Mouse (Mus musculus): ENCODE data around the gene Selenof. TPM values are rescaled to one million over a fixed set of nuclear protein-coding genes. Genes with fewer than 3 reads are reported as not detected.
"Not testable (repeated sequence)": the region's sequence is repeated elsewhere in the genome, so short reads cannot be mapped to it uniquely, and the experiment has no call there.

Selenof gene
- polyA plus RNA-seq, 1 experiment from 2014 or later = 552 TPM

DNA sequence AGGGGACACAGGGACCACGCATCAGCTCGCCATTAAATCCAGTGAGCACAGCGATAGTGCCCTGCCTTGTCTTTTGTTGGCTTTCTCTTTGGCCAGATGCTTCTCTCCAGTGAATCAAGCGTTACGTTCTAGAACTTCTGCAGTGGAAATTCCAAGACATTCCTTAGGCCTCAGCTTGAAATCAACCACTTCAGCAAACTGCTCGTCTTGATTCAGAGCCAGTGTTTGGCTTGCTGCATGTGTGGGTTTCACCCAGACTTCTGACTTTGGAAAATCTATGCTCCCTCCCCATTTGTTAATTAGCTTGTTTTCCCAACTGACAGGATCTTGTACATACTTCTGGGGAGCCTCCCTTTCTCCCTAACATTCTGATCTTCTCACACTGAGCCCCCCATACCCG lies 16.6 kb downstream of the Selenof start:
- H3K9me3 ChIP-seq = no peaks in the 10 kb centered on the region
- no peak overlapping the region for H3K4me2 ChIP-seq
- H3K4me3 ChIP-seq = no peak overlapping the region
- no peaks in the 10 kb centered on the region for H3K27me3 ChIP-seq
- no peak overlapping the region for H3K27ac ChIP-seq
- ATAC-seq (ENCODE audit: low FRiP score) = no peak
- H3K4me1 ChIP-seq (replicated peaks) = peaks cover 10% of the 10 kb centered on the region; the same call in 1 of the 2 replicates
- no peak overlapping the region for H3K9ac ChIP-seq
- H3K36me3 ChIP-seq = peaks cover 40% of the 10 kb centered on the region
- 88% methylated on average over 7 of the region's 7 CpGs for WGBS

DNA sequence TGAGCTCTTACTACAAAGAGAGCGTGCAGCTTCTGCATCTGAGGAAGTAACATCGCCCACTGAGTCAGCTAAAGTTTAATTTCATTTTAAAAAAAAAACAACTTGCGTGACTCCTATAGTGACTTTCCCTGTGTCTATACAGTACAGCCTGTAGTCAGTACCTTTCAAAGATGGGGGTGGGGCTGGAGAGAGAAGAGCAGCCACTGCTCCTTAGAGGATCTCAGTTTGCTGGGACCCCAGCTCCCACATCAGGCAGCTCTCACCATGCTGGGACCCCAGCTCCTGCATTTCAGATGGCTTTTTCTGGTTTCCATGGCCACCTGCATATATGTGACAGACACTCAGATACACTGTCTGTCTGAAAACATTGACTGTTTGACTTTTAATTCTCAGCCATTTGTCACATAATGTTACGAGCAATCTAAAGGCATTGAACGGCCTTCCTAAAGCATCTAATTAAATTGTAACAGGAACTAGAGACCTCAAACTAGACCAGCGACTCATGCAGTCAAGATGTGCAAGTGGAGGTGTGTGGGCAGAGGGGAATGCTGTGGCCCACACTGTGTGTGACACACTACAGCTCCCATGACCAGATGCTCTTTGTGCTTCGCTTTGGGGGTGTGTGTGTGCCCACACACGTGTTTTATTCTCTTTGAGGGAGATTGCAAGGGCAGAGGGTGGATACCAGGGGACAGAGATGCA lies 19.2 kb downstream of the Selenof start:
- ATAC-seq (ENCODE audit: low FRiP score) = no peak
- no peak overlapping the region for H3K4me2 ChIP-seq
- 73% methylated on average over 8 of the region's 8 CpGs for WGBS
- H3K9me3 ChIP-seq = no peaks in the 10 kb centered on the region
- H3K9ac ChIP-seq = no peak overlapping the region
- no peak overlapping the region for H3K4me3 ChIP-seq
- peaks cover 32% of the 10 kb centered on the region for H3K36me3 ChIP-seq
- H3K27ac ChIP-seq = no peak overlapping the region
- peaks cover 10% of the 10 kb centered on the region; the same call in 1 of the 2 replicates for H3K4me1 ChIP-seq (replicated peaks)
- no peaks in the 10 kb centered on the region for H3K27me3 ChIP-seq

DNA sequence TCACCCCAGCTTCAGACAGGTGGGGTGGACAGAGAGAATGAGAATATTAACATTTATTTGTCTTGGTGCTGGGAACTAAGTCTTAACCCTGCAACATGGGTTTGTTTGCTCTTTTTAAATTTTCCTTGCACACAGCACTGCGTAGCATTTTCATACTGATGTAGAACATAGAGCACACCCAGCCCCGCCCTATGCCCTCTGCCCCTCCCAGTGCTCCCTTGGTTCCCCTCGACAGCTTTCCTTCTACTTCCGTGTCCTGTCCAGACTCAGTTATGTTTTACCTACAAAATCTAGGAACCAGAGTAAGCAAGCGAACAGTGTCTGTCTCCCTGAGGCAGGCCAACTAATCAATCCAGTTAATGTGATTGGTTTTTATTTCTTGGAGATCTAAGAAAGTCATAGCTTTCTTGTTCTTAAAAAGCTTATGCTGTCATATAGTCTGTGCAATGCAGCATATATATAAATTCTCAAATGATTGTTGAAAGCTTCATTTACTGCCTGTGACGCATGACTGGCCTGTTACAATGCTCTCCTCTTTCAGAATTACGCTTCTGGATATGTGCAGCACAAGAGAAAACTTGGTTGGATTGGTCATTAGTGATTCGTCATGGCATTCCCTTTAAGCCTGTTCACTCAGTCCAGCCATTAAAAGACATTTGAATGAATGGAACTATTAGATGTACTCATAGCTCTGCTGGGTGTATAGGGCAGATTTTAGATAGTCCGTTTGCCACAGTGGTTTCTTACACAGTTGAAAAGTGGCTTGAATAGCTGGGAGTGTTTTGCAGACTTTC lies 23.1 kb downstream of the Selenof start:
- no peaks in the 10 kb centered on the region for H3K27me3 ChIP-seq
- peaks cover 30% of the 10 kb centered on the region for H3K36me3 ChIP-seq
- H3K27ac ChIP-seq = no peak overlapping the region
- WGBS = 73% methylated on average over 9 of the region's 9 CpGs
- ATAC-seq (ENCODE audit: low FRiP score) = no peak
- no peak overlapping the region for H3K9ac ChIP-seq
- no peak overlapping the region for H3K4me2 ChIP-seq
- H3K4me3 ChIP-seq = no peak overlapping the region
- H3K4me1 ChIP-seq (replicated peaks) = peaks cover 10% of the 10 kb centered on the region; the same call in 1 of the 2 replicates
- no peaks in the 10 kb centered on the region for H3K9me3 ChIP-seq

DNA sequence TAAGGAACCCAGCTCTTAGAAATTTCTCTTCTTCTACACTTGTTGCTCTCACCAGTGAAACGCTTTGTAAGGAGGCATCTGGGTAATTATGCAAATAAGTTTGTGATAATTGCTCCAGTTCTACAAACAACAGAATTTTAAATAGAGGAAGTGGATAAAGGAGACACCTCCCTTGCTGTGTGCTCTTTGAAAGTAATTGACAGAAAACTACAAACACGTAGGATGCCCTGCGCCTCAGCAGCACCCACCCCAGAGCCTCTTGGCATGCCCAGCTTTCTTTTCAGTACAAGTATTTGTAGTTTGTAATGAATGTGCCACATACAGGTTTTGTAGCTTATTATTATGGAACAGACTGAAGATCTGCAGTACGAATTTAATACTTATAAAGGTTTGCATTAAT lies 27.0 kb downstream of the Selenof start:
- 69% methylated on average over 4 of the region's 4 CpGs for WGBS
- H3K9ac ChIP-seq = no peak overlapping the region
- peaks cover 32% of the 10 kb centered on the region for H3K36me3 ChIP-seq
- H3K27me3 ChIP-seq = no peaks in the 10 kb centered on the region
- ATAC-seq (ENCODE audit: low FRiP score) = no peak
- no peak overlapping the region for H3K27ac ChIP-seq
- H3K4me1 ChIP-seq (replicated peaks) = no peaks in the 10 kb centered on the region
- H3K4me2 ChIP-seq = no peak overlapping the region
- no peaks in the 10 kb centered on the region for H3K9me3 ChIP-seq
- no peak overlapping the region for H3K4me3 ChIP-seq

DNA sequence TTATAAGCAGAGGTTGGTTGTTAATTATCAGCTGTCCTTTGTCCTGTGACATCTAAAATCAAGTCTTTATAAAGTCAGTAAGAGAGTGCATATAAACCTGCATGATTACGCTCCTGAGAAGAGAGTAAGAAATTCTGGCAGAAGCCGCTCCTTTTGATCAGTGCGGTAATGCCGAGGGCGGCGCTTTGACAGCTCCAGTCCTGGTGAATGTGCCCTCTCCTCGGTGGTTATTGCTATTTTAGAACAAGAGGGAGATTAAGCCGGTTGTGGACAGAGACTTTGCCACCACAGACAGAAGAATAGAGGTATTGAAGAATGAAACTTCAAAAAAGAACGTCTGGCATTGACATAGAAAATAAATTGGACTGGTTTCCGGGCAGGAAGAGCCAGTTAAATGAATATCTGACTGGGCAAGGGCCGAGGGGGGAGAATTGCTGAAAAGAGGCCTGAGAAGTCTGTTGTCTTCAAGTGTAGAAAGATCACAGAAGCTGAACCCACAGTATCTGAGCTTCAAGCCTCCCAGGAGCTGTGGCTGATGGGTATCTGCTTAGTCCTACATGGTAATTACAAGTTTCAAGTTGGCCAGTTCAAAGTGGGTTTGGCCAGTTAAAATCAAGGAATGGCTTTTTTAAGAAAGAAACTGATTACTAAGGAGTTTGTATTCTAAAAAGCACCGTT lies 27.8 kb downstream of the Selenof start:
- Histone ChIP-seq H3K36me3 (peaks cover 32% of the 10 kb centered on the region), H3K27me3 (no peaks in the 10 kb centered on the region), H3K9ac (no peak overlapping the region), H3K27ac (no peak overlapping the region), H3K4me1 (replicated peaks) (no peaks in the 10 kb centered on the region), H3K4me2 (no peak overlapping the region), H3K9me3 (no peaks in the 10 kb centered on the region), H3K4me3 (no peak overlapping the region)
- ATAC-seq (ENCODE audit: low FRiP score) = no peak
- 68% methylated on average over 12 of the region's 12 CpGs for WGBS

DNA sequence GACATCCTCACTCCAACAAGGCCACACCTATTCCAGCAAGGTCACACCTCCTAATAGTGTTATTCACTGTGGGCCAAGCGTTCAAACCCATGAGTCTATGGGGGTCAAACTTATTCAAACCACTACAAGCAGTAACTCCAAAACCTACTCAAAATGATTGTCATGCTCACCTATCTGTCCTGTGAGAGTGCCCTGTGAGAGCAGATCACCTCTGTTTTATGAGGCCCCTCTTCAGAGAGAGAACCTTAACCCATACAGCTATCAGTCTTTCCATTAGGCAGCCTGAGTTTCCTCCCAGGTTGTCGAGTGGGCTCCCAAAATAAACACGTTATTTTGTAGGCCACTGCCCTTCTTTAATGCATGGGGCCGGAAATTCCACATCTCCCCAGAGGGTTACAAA lies 32.3 kb downstream of the Selenof start:
- Histone ChIP-seq H3K4me3 (no peak overlapping the region), H3K4me1 (replicated peaks) (no peaks in the 10 kb centered on the region), H3K27ac (no peak overlapping the region), H3K9ac (no peak overlapping the region), H3K4me2 (no peak overlapping the region), H3K27me3 (no peaks in the 10 kb centered on the region), H3K36me3 (peaks cover 26% of the 10 kb centered on the region), H3K9me3 (no peaks in the 10 kb centered on the region)
- no peak for ATAC-seq (ENCODE audit: low FRiP score)
- WGBS = 76% methylated on average over 4 of the region's 4 CpGs

DNA sequence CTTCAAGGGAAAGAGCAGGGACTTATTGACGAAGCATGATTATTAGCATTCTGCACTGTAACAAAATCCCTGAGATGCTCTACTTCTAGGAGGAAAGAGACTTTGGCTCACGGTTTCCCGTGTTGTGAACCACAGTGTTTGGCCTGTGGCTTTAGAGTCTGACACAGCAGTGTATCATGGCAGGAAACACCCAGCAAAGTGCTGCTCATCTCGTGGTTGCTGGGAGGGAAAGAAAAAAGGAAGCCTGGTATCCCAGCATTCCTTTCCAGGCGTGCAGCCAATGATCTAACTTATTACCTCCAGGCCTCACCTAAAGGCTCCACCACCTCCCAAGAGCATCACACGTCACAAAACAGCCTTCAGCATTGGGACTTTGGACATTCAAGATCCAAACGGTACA lies 32.7 kb downstream of the Selenof start:
- no peak overlapping the region for H3K27ac ChIP-seq
- H3K4me2 ChIP-seq = no peak overlapping the region
- ATAC-seq (ENCODE audit: low FRiP score) = no peak
- H3K27me3 ChIP-seq = no peaks in the 10 kb centered on the region
- no peaks in the 10 kb centered on the region for H3K4me1 ChIP-seq (replicated peaks)
- H3K36me3 ChIP-seq = peaks cover 25% of the 10 kb centered on the region
- no peak overlapping the region for H3K9ac ChIP-seq
- H3K4me3 ChIP-seq = no peak overlapping the region
- WGBS = 82% methylated on average over 7 of the region's 7 CpGs
- no peaks in the 10 kb centered on the region for H3K9me3 ChIP-seq

DNA sequence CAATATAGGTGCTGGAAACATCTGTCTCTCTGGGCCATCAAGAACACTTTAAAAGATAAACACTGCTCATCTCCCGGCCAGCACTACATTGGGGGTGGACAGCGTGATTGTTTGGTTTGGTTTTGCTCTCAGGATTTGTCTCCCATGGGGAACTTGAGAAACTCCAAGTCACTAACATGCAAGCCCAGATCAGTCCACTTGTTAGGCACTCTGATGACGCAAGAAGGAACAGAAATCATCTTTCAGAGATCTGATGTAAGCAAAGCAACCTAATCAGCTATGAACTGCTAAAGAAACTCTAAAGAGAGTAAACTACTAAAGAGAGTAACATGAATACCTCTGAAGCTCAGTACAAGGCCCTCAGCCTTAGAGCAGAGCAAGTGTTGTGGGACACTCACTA lies 33.5 kb downstream of the Selenof start:
- Histone ChIP-seq H3K4me2 (no peak overlapping the region), H3K9ac (no peak overlapping the region), H3K4me3 (no peak overlapping the region), H3K27me3 (no peaks in the 10 kb centered on the region), H3K4me1 (replicated peaks) (no peaks in the 10 kb centered on the region), H3K9me3 (no peaks in the 10 kb centered on the region), H3K27ac (no peak overlapping the region), H3K36me3 (peaks cover 21% of the 10 kb centered on the region)
- 88% methylated on average over 3 of the region's 3 CpGs for WGBS
- ATAC-seq (ENCODE audit: low FRiP score) = no peak

DNA sequence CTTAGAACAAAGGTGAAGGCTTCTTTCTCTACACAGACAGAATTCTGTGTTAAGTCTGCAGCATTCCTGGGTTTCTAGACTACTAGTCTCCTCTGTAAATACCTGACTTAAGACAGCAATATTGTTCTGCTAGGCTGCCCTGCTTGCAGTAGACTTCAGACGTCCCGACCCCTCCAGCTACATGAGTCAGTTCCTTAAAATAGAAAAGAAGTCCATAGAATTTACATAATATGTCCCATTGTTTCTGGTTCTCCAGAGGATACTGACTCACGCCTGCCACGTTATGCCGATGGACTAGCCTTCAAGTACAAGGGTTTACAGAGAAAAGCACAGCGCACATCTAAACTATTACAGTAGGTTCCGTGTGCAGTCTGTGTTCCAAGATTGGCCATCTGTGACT lies 34.1 kb downstream of the Selenof start:
- no peak for ATAC-seq (ENCODE audit: low FRiP score)
- whole genome bisulfite sequencing = 73% methylated on average over 7 of the region's 7 CpGs

DNA sequence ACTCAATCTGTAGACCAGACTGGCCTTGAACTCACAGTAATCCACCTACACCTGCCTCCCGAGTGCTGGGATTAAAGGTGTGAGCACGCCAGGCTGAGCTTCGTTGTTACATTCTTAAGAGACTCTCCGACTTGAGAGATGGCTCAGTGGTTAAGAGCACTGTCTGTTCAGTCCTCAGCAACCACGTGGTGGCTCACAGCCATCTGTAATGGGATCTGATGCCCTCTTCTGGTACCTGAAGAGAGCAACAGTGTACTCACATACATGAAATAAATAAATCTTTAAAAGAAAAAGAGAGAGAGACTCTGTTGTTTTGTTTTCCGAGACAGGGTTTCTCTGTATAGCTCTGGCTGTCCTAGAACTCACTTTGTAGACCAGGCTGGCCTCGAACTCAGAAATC lies 35.7 kb downstream of the Selenof start:
- 72% methylated on average over 7 of the region's 7 CpGs for WGBS
- not testable (repeated sequence) for ATAC-seq (ENCODE audit: low FRiP score); H3K4me1 ChIP-seq (replicated peaks); H3K4me2 ChIP-seq; H3K27me3 ChIP-seq; H3K27ac ChIP-seq; H3K9me3 ChIP-seq; H3K4me3 ChIP-seq; H3K9ac ChIP-seq; H3K36me3 ChIP-seq

More for the DNA sequence above, 34.1 kb downstream of the Selenof start:
- Histone ChIP-seq H3K27ac (no peak overlapping the region), H3K9ac (no peak overlapping the region), H3K9me3 (no peaks in the 10 kb centered on the region), H3K4me1 (replicated peaks) (no peaks in the 10 kb centered on the region), H3K36me3 (peaks cover 19% of the 10 kb centered on the region), H3K27me3 (no peaks in the 10 kb centered on the region), H3K4me3 (no peak overlapping the region), H3K4me2 (no peak overlapping the region)

DNA sequence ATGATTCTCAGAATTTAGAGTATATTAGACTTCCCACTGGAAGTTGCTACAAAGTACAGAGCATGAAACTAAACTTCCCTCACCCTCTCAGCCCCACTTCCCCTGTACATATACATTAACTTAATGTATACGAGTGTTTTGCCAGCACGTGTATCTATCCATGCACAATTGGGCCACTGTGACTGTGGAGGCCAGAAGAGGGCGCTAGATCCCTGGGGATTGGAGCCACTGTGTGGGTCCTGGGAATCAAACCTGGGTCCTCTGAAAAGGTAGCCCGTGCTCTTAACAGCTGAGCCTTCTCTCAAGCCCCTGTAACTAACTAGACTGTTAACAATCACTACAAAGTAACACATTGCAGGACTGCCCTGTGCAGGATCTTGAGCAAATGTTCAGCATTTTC lies 36.3 kb downstream of the Selenof start:
- no peak overlapping the region for H3K4me3 ChIP-seq
- H3K36me3 ChIP-seq = peaks cover 4% of the 10 kb centered on the region; the same call in 1 of the 2 replicates
- peaks cover 6% of the 10 kb centered on the region; the same call in 1 of the 2 replicates for H3K4me1 ChIP-seq (replicated peaks)
- no peak overlapping the region for H3K4me2 ChIP-seq
- H3K9ac ChIP-seq = no peak overlapping the region
- no peaks in the 10 kb centered on the region for H3K9me3 ChIP-seq
- no peak overlapping the region for H3K27ac ChIP-seq
- no peaks in the 10 kb centered on the region for H3K27me3 ChIP-seq
- no peak for ATAC-seq (ENCODE audit: low FRiP score)
- 69% methylated on average over 4 of the region's 4 CpGs for WGBS

DNA sequence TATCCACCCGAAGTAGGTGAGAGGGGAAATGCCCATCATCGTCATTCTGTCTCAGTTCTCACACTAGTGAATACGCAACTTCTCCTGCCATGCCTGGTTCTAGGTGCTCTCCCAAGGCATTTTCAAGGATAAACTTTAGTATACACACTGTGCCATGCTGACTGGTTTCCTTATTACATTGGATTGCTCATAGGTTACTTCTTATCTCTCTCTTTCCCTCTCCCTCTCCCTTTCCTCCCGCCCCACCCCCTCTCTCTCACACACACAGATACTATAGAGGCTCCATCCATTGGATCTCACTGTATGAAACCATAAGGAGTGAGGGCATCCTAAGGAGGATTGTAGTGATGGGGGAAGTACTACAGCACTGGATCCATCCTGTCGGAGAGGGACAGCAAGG lies 38.0 kb downstream of the Selenof start:
- peaks cover 14% of the 10 kb centered on the region; the same call in 1 of the 2 replicates for H3K4me1 ChIP-seq (replicated peaks)
- no peaks in the 10 kb centered on the region for H3K9me3 ChIP-seq
- H3K27ac ChIP-seq = no peak overlapping the region
- H3K36me3 ChIP-seq = peaks cover 4% of the 10 kb centered on the region; the same call in 1 of the 2 replicates
- no peaks in the 10 kb centered on the region for H3K27me3 ChIP-seq
- H3K4me3 ChIP-seq = no peak overlapping the region
- no peak for ATAC-seq (ENCODE audit: low FRiP score)
- no peak overlapping the region for H3K9ac ChIP-seq
- H3K4me2 ChIP-seq = no peak overlapping the region
- 94% methylated on average over 5 of the region's 5 CpGs for WGBS
